Mouse (Mus musculus): ENCODE data around the gene Sft2d1.

The Sft2d1 gene

DNA sequence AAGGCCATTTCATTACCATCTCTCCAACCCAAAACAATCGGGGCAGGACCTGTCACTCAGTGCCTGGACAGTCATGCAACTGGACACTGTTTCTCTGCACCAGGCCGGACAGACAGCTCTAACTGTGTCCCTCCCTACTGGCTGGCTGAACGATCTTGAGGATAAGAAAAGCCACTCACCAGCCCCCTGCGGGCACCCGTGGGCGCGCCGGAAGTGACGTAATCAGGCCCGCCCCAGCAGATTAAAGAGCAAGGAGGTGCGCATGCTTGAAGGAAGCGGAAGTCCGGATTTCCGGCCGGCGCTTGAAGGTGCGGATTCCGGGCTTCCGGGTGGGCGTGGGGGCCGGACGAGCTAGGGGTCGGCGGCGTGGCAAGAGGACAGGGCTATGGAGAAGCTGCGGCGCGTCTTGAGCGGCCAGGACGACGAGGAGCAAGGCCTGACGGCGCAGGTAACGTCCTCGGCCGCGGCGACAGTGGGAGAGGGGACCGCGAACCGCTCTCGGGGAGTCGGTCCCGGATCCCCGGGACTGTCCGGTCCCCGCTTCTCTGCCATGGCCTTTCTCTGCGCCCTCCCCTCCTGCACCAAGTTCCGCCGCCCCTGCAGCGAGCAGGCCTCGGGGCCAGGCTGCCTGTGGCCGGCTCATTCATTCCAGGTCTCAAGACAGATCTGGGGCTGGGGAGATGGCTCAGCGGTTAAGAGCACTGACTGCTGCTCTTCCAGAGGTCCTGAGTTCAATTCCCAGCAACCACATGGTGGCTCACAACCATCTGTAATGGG lies at the start of gene Sft2d1:
TSS of gene Sft2d1 (plus strand) at position 265 of the 777 bp plus-strand sequence.
- peak; percentile 98 for DNase-seq (ENCODE audit: extremely low spot score)

DNA sequence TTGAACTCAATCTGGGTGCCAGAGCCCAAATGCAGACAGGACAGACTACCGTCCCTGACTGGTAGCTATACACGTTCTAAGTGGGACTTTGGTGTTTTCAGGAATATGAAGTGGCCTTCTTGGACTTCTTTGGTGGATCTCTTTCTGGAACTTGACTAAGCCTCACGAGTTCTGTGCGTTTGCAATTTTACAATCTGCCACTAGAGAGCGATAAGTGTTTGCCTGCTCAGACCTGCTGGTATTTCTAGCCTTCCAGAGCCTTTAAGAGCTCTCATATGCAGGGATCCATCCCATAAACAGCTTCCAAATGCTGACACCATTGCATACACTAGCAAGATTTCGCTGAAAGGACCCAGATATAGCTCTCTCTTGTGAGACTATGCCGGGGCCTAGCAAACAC lies 46.3 kb upstream of the Sft2d1 start:
- DNase-seq (ENCODE audit: extremely low spot score), result peak; percentile 47

DNA sequence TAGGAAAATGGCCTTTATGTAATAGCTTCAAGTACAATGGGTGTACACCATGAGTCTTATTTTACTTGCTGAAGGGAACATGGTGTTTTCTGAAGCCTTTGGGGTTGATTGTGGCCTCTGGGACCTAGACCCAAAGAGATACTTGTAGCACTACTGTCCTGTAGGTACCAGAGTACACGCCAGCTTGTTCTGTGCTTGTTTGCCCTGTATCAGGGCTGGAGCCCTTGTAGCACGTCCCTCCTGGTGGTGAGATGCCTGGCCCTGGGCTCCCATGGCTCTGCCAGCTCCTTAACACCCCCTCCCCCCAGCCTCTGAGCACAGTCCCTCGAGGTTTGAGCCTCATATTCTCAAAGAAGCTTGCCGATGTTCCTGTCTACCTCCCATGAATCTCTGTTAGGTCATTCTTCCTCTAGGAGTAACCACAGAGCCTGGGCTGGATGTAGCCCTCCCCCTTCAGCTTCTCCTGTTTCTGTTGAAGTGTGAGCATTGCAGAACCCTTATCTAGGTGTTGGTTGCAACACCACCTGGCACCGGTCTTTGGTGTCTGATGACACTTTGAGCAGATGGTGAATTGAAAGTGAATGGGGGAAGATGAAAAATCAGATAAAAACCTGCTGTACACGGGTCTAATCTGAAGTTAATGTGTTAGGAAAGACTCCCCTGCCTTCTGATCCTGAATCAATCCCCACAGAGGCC lies 38.7 kb upstream of the Sft2d1 start:
- DNase-seq (ENCODE audit: extremely low spot score), result no peak

DNA sequence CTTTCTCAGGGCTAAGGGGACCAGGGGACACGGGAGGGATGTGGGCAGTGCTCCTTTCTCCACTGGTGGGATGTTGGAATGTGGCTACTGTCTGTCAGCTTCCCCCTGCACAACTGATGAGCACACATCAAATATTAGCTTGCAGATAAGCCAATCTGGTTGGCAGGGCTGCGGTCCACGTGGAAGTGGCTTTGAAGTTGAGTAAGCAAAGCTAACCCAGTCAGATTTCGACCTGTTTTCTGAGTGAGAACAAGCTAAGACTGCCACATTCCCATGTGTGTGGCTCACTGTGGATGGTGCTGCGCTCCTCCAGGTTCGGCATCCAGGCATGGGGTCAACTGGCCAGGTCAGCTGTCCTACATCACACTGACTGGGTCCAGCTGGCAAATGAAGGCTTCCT lies 38.0 kb upstream of the Sft2d1 start:
- DNase-seq (ENCODE audit: extremely low spot score), result no peak

DNA sequence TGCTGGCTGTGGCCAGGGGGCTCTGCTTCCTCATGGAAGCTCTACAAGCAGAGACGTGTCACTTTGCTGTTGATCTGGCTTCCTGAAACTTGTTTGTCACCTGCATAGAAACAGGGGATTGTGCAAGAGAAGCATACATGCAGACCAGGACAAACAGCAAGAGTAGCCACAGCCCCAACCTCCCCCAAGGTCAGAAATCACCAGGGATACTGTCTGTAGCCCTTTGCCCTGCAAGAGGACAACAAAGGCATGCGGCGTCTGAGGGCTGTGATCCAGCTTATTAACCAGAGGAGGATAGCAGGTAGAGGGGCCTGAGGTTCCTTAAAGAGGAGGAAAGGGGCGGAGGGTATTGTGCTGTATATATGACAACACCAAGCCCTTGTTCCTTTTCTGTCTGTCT lies 34.8 kb upstream of the Sft2d1 start:
- no peak for DNase-seq (ENCODE audit: extremely low spot score)

DNA sequence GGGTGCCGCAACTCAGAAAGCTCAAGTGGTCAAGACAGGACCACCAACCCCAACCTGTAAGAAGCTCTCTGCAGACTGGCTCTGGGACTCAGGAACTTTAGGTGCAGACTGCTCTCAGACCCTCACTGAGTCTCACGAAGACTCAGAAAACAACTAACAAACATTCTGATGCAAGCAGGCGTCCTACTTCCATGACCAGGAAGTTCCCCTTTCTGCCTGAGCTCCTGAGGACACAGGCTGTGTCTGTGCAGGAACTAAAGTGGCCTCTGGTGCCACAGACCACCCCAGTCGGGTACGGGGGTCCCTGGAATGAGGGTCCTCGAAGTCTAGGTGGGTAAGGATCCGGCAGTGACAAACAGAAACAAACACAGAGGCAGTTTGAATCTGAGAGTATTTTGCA lies 34.2 kb upstream of the Sft2d1 start:
- no peak for DNase-seq (ENCODE audit: extremely low spot score)

DNA sequence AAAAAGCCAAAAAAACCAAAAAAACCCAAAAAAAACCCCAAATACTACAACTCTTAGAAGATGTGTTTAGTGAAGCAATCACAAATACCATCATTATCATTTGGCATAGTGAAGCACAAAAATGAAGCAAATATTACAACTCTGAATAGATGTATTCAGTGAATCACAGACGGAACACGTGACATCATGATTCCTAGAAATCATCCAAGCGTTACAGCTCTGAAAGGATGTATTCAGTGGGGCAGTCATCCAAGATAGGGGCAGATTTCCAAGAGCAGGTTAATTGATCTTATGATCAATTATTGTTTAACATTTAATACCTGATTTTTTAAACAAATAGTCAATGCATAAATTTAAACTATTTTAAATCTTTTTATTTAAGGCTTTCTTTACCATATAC lies 33.6 kb upstream of the Sft2d1 start:
- no peak for DNase-seq (ENCODE audit: extremely low spot score)

DNA sequence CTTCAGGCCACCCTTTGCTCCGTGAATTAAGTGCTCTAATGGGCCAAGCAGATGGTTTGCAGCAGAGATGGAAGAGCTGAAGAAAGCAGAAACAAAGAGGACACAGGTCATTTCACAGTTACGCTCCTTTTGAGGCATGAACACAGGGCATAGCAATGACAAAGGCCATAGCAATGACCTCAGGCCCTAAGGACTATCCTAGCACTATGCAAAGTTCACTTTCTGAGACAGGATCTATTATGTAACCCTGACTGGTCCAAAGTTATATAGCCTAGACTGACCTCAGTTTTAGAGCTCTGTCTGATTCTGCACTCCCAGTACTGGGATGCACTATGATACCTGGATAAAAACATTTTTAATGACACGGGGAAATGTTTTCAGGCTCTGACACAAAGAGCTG lies 32.5 kb upstream of the Sft2d1 start:
- DNase-seq (ENCODE audit: extremely low spot score), result no peak

DNA sequence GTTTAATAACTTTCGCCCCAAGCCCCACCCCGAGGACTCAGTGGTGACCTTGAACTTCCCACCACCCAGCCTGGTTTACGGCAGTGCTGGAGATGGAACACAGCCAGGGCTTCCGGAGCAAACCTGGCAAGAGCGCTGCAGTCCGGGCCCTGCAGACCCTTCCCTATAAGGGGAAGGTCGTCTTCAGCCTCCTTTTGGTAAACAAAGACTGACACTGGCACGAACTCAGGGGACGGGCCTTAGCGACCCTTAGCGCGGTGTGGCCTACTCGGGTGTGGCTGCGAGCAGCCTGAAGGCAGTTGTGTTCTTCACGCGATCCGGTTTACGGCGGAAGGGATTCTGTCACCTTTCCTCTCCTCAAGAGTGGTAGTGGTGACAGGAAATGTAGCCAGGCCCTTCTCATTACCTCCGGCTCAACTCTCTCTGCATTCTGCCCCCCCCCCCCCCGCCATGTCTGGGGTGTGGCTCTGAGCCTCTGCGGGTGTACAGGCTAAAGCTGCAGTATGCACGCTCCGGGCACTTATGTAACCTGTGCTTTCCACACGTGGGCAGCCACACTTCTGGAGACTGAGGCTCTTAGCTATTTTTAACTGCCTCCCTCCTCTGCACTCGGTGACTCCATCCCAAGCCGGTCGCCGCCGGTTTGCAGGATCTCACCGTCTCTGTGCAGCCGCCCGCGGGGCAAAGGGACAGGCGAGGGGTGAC lies 27.9 kb upstream of the Sft2d1 start, which contains the start of gene Mpc1:
TSS of gene Mpc1 (plus strand) at position 84 of the 705 bp plus-strand sequence.
- DNase-seq (ENCODE audit: extremely low spot score), result peak; percentile 58

DNA sequence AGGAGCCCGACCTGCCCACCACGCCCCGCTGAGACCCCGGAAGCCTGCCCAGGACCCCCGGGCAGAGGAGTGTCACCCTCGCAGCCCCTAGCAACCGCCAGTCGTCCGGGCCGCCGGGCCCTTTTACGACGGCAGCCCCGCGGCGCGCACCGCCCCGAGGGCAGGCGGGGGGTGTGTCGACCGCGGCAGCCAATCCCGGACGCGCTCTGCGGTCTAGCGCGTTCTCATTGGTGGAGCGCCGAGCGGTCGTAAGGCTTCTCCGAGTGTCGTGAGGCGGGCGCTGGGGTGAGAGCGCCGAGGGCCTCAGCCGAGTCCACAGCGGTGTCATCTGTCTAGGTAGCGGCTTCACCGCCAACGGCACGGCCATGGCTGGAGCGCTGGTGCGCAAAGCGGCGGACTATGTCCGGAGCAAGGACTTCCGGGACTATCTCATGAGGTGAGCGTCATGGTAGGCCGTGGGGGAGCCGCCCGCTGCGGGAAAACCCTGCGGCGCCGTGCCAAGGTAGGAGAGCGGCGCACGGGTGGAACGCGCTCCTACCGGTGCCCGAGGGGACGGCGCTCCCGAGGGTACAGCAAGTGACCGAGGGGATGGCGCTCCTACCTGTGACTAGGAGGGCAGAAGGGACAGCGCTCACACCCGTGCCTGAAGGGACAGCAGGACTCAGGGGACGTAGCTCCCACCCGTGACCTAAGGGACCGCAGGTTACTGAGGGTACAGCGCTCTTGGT lies 27.2 kb upstream of the Sft2d1 start:
- DNase-seq (ENCODE audit: extremely low spot score), result peak; percentile 90

DNA sequence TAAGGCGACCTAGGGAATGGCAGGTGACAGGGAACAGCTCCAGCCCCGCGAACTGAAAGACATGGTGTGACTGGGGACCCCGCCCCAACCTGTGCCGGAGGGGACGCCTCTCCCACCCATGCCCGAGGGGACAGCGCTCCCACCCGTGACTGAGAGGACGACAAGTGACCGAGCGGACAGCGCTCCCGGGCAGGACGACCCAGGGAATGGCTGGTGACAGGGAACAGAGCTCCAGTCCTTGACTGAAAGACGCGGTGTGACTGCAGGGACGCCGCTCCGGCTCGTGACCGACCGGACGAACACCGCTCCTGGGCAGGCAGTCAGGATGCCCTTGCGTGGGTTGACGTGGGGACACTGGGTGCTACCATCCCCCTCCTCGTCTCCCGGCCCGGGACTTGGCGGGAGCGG lies 26.6 kb upstream of the Sft2d1 start:
- peak; percentile 29 for DNase-seq (ENCODE audit: extremely low spot score)

DNA sequence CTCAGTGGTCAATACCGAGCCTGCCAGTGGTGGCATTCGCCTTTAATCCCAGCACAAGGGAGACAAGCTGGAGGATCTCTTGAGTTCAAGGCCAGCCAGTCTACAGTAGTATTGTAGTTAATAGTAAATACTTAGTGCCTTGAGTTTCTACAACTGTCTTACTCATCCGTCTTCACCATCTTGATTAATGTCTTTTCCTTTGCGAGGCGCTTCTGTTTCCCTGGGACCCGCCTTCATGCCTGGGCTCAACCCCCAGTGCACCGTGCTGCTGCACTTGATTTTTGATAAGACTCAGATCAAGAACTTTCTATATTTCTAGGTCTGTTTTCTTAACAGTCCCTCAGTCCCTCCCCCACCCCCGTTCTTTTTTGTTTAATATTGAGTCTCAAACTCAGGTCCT lies 25.8 kb upstream of the Sft2d1 start:
- DNase-seq (ENCODE audit: extremely low spot score), result no peak

DNA sequence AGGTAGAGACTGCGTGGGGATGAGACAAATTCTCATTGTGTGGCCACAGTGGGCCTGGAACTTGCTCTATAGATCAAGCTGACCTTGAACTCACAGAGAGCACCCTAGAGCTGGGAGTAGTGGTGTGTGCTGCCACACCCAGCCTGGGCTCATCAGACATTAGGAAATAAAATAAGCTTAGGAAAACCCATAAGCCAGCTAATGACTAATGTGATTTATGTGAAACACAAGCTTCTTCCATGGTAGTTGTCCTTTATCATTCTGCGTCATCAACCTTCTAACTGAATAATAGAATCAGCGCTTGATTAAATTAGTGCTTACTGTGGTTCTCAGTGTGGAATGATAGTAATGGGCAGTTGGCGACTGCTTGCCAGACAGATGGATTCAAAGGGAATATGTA lies 23.9 kb upstream of the Sft2d1 start:
- DNase-seq (ENCODE audit: extremely low spot score), result no peak

DNA sequence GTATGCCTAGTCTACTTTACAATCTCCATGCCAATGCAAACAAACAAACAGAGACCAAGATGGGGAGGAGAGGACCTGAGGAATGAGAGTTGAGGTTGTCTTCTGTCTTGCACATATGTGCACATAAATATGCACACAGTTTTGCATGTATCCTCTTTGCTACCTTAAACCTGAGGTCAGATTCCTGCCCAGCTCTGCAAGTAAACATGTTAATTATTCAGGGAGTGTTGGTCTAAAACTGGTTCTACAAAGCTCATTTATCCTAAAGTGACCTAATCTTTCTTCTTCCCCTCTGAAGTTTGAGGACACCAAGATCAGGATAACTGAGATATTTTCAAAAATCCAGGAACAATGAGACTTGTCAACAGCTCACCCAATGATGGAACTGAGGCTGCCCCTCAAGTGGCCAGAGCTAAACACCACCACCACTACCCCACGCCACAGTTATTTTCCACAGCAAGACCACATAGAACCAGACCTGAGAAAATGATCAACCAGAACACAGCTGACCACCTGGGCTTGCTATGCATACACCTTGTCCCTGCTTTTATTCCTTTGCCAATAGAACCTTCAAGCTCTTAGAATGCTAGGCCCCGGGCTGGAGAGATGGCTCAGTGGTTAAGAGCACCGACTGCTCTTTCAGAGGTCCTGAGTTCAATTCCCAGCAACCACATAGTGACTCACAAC lies 20.8 kb upstream of the Sft2d1 start:
- DNase-seq (ENCODE audit: extremely low spot score), result no peak

DNA sequence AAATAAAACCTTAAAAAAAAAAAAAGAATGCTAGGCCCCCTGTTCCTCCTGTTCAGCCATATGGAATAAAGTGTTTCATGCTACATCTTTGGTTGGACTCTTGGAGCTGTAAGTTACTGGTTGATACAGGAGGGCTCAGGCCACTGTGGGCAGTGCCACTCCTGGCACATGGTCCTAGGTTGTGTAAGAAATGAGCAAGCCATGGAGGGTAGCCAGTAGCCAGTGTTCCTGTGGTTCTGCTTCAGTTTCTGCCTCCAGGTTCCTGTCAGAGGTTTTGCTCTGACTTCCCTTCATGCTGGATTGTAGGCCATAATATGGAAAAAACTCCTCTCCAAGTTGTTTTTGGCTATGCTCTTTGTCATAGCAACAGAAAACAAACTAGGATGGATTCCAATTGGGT lies 20.2 kb upstream of the Sft2d1 start:
- no peak for DNase-seq (ENCODE audit: extremely low spot score)

DNA sequence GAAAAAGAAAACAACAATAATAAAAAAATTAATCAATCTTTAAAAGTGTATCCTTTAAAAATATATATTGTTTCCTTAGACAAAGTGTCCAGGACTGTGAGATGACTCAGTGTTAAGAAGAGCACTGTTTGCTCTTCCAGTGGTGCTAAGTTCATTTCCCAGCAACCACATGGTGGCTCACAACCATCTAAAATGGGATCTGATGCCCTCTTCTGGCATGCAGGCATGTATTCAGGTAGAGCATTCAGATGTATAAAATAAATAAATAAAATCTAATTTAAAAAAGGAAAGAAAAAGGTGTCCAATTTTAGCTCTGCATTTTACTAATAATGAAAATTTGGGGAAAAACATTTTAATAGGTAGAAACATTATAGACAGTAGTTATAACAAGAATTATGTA lies 15.1 kb upstream of the Sft2d1 start:
- no peak for DNase-seq (ENCODE audit: extremely low spot score)

DNA sequence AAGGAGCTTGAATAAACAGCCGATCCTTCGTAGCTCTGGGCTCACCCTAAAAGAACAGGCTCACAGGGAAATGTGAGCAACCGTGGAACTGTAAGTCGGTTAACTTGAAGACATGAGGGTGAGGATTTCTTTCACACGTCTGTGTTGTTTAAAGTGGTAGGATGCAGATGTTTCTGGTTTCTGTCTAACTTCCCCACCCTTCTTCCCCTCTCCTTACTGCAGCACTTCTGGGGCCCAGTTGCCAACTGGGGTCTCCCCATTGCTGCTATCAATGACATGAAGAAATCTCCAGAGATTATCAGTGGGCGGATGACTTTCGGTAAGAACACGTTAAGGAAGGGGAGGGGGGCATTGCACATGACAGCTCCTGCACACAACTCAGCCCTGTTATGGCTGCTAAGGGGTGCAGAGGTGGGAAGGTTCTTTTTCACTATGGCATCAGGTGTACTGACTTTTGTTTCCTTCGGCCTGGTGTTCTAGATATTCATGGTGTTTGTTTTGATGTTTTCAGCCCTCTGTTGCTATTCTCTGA lies 14.5 kb upstream of the Sft2d1 start:
- DNase-seq (ENCODE audit: extremely low spot score), result no peak

DNA sequence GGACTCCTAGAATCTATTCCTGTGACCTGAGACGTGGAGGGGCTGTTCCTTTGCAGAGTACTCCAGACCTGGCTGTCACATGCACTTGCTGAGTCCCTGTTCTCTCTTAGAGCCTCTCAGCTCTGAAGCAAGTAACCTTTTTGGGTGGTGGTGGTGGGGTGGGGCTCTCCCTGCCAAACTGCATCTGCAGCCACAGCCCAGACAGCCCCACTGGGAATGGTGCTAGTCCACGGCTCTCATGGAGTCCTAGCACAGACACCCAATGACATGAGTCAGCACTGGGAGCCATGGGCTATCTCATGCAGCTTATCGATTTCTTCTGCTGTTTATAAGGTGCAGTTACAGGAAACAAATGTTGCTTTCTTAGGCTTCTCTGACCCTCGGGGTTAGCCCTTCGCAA lies 13.2 kb upstream of the Sft2d1 start:
- DNase-seq (ENCODE audit: extremely low spot score), result no peak

DNA sequence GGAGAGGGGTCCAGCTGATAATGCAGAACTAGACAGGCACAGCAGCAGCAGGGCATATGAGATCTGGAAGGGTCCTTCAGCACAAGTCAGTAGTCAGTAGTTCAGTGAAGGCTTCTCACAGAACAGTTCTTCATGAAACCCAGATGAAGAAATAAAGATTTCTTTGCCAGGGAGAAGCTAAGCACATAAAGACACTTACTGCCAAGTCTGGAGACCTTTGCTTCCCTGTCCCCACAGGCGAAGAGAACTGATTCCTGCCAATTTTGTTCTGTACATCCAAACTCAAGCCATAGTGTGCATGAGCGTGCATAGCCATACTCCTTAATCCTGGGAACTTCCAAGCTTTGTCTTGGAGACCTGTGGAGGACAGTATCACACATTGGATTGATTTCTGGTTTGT lies 12.6 kb upstream of the Sft2d1 start:
- DNase-seq (ENCODE audit: extremely low spot score), result no peak

DNA sequence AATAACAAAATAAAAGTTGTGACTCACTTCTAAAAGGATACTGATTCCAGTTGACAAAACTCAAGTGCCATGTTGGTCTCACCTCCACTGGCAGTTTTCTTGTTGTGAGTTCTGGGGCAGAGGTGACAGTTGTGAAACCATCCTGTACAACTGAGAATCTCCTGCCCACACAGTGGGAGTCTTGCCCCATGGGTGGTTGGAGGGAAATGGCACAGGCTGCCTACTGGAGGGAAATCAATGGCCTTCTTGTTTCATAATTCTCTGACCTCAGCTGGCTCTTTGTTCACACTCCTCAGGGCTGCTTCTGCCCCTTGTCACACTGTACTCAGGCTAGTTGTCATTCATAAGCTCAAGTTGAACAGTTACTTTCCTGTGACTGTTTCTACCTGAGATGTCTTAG lies 11.4 kb upstream of the Sft2d1 start:
- DNase-seq (ENCODE audit: extremely low spot score), result no peak

DNA sequence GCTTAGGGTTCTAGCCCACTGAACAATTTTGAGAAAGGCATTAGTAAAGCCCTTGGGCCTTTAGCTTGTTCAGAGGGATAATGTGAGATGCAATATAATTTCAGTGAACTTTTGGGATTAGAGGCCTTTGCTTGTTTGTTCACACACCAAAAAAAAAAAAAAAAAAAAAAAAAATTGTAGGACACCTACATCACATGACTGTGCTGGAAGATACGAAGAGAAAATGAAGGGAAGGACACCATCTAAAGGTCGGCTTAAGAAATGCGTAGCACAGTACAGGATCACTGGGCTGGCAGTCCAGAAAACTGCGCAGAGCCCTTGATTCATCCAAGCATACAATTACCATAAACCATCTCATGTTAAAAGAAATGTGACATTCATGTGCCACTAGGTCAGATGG lies 9.4 kb upstream of the Sft2d1 start:
- no peak for DNase-seq (ENCODE audit: extremely low spot score)
